Mouse (Mus musculus) neural tube, embryonic 12.5 days (tissue): ENCODE measurements at regions not wholly inside any gene's neighbourhood (a gene's known extent, or its start where the extent isn't known, plus 50 kb on each side); places are given as distances from the start of the nearest gene placed in this dataset.
"Not testable (repeated sequence)": the region's sequence is repeated elsewhere in the genome, so short reads cannot be mapped to it uniquely, and the experiment has no call there.

Source experiments
- ATAC-seq: fragments of 200-750 bp; cut with Nextera tagmentation; 2 replicates; pipeline ENCODE4 v1.8.0; 2017; ENCODE audit warnings: low read depth, mild to moderate bottlenecking, moderate TSS enrichment, moderate library complexity; ENCODE audit not compliant: low FRiP score
- H3K27ac ChIP-seq: fragments of 300-500 bp; sonication (generic); 2 replicates; pipeline ENCODE4 v1.5.1; 2016
- H3K27me3 ChIP-seq: fragments of 300-500 bp; sonication (generic); replicated peaks from 2 replicates; pipeline ENCODE4 v1.6.1; 2016; ENCODE audit warnings: mild to moderate bottlenecking
- H3K36me3 ChIP-seq: fragments of 300-500 bp; sonication (generic); 2 replicates; pipeline ENCODE4 v1.6.1; 2016; ENCODE audit warnings: mild to moderate bottlenecking
- H3K4me1 ChIP-seq: fragments of 300-500 bp; sonication (generic); 2 replicates; pipeline ENCODE4 v1.6.1; 2016
- H3K4me2 ChIP-seq: fragments of 300-500 bp; sonication (generic); replicated peaks from 2 replicates; pipeline ENCODE4 v1.6.1; 2016; ENCODE audit warnings: mild to moderate bottlenecking
- H3K4me3 ChIP-seq: fragments of 300-500 bp; sonication (generic); 2 replicates; pipeline ENCODE4 v1.5.1; 2016
- H3K9ac ChIP-seq: fragments of 300-500 bp; sonication (generic); 2 replicates; pipeline ENCODE4 v1.6.1; 2016; ENCODE audit warnings: mild to moderate bottlenecking
- H3K9me3 ChIP-seq: fragments of 300-500 bp; sonication (generic); 2 replicates; pipeline ENCODE4 v1.6.1; 2016; ENCODE audit warnings: mild to moderate bottlenecking
- WGBS: fragments of 180-500 bp; shearing (Covaris S2); methylation state at CpG from one replicate; pipeline ENCODE4 v1.1.7; 2016; 5-methylcytosine and 5-hydroxymethylcytosine counted together

GRCm38 (mm10) chr15:37099176-37099575 lies 91.6 kb upstream of the Zfp706 start:
- no peak for ATAC-seq
- no peak overlapping the region for H3K27ac ChIP-seq
- no peaks in the 10 kb centered on the region for H3K36me3 ChIP-seq
- H3K27me3 ChIP-seq = no peaks in the 10 kb centered on the region
- H3K9me3 ChIP-seq = no peaks in the 10 kb centered on the region
- 83% methylated on average over 1 of the region's 1 CpGs for WGBS
- H3K4me3 ChIP-seq = no peak overlapping the region
- no peak overlapping the region for H3K4me2 ChIP-seq
- H3K9ac ChIP-seq = no peak overlapping the region
- no peaks in the 10 kb centered on the region for H3K4me1 ChIP-seq

GRCm38 (mm10) chr15:37097426-37097825 lies 89.9 kb upstream of the Zfp706 start:
- no peaks in the 10 kb centered on the region for H3K36me3 ChIP-seq
- no peak overlapping the region for H3K27ac ChIP-seq
- no peak overlapping the region for H3K4me3 ChIP-seq
- 89% methylated on average over 7 of the region's 7 CpGs for WGBS
- no peak for ATAC-seq
- H3K4me1 ChIP-seq = no peaks in the 10 kb centered on the region
- no peak overlapping the region for H3K4me2 ChIP-seq
- no peaks in the 10 kb centered on the region for H3K27me3 ChIP-seq
- H3K9me3 ChIP-seq = no peaks in the 10 kb centered on the region
- H3K9ac ChIP-seq = no peak overlapping the region

GRCm38 (mm10) chr15:37091171-37091570 lies 83.6 kb upstream of the Zfp706 start:
- not testable (repeated sequence) for H3K27ac ChIP-seq, H3K36me3 ChIP-seq, H3K27me3 ChIP-seq, H3K4me3 ChIP-seq, ATAC-seq, H3K4me1 ChIP-seq, H3K9ac ChIP-seq, H3K9me3 ChIP-seq, H3K4me2 ChIP-seq
- WGBS = 80% methylated on average over 5 of the region's 5 CpGs

- H3K4me1 ChIP-seq = no peaks in the 10 kb centered on the region
- H3K27ac ChIP-seq = no peak overlapping the region
- no peak overlapping the region for H3K9ac ChIP-seq
- no peak for ATAC-seq
- no peaks in the 10 kb centered on the region for H3K27me3 ChIP-seq
- H3K36me3 ChIP-seq = no peaks in the 10 kb centered on the region
- 82% methylated on average over 3 of the region's 3 CpGs for WGBS
- H3K4me3 ChIP-seq = no peak overlapping the region
- no peak overlapping the region for H3K4me2 ChIP-seq
- no peaks in the 10 kb centered on the region for H3K9me3 ChIP-seq
Observed at GRCm38 (mm10) chr15:37083726-37084125, 76.2 kb upstream of the Zfp706 start.

- Histone ChIP-seq H3K4me3 (no peak overlapping the region), H3K27ac (no peak overlapping the region), H3K9ac (no peak overlapping the region), H3K4me2 (no peak overlapping the region), H3K36me3 (no peaks in the 10 kb centered on the region), H3K4me1 (no peaks in the 10 kb centered on the region), H3K9me3 (no peaks in the 10 kb centered on the region), H3K27me3 (no peaks in the 10 kb centered on the region)
- WGBS = 62% methylated on average over 2 of the region's 2 CpGs
- no peak for ATAC-seq
Observed at GRCm38 (mm10) chr15:37081836-37082235, 74.3 kb upstream of the Zfp706 start.

GRCm38 (mm10) chr15:37080931-37081330 lies 73.4 kb upstream of the Zfp706 start:
- Histone ChIP-seq H3K27ac (no peak overlapping the region), H3K36me3 (no peaks in the 10 kb centered on the region), H3K9me3 (no peaks in the 10 kb centered on the region), H3K4me1 (no peaks in the 10 kb centered on the region), H3K4me2 (no peak overlapping the region), H3K9ac (no peak overlapping the region), H3K27me3 (no peaks in the 10 kb centered on the region), H3K4me3 (no peak overlapping the region)
- 88% methylated on average over 2 of the region's 2 CpGs for WGBS
- no peak for ATAC-seq

GRCm38 (mm10) chr15:37080395-37080794 lies 72.8 kb upstream of the Zfp706 start:
- no peaks in the 10 kb centered on the region for H3K36me3 ChIP-seq
- 93% methylated on average over 4 of the region's 4 CpGs for WGBS
- H3K4me2 ChIP-seq = no peak overlapping the region
- no peak overlapping the region for H3K27ac ChIP-seq
- no peak for ATAC-seq
- H3K9me3 ChIP-seq = no peaks in the 10 kb centered on the region
- H3K27me3 ChIP-seq = no peaks in the 10 kb centered on the region
- no peak overlapping the region for H3K4me3 ChIP-seq
- H3K4me1 ChIP-seq = no peaks in the 10 kb centered on the region
- H3K9ac ChIP-seq = no peak overlapping the region

- not testable (repeated sequence) for H3K4me1 ChIP-seq, H3K9ac ChIP-seq, H3K4me3 ChIP-seq, H3K9me3 ChIP-seq, H3K27ac ChIP-seq, H3K27me3 ChIP-seq, H3K36me3 ChIP-seq, H3K4me2 ChIP-seq, ATAC-seq
- 95% methylated on average over 2 of the region's 2 CpGs for WGBS
Observed at GRCm38 (mm10) chr15:37074207-37074606, 66.6 kb upstream of the Zfp706 start.

GRCm38 (mm10) chr15:37072202-37072862 lies 64.8 kb upstream of the Zfp706 start:
- Histone ChIP-seq H3K9ac (no peak overlapping the region), H3K9me3 (no peaks in the 10 kb centered on the region), H3K36me3 (no peaks in the 10 kb centered on the region), H3K27me3 (no peaks in the 10 kb centered on the region), H3K4me3 (no peak overlapping the region), H3K27ac (no peak overlapping the region), H3K4me2 (no peak overlapping the region), H3K4me1 (no peaks in the 10 kb centered on the region)
- ATAC-seq = no peak
- WGBS = 82% methylated on average over 5 of the region's 5 CpGs

GRCm38 (mm10) chr15:37070188-37070587 lies 62.6 kb upstream of the Zfp706 start:
- ATAC-seq = no peak
- H3K36me3 ChIP-seq = no peaks in the 10 kb centered on the region
- no peak overlapping the region for H3K4me2 ChIP-seq
- 71% methylated on average over 3 of the region's 3 CpGs for WGBS
- no peak overlapping the region for H3K4me3 ChIP-seq
- no peak overlapping the region for H3K27ac ChIP-seq
- H3K27me3 ChIP-seq = no peaks in the 10 kb centered on the region
- H3K9ac ChIP-seq = no peak overlapping the region
- H3K9me3 ChIP-seq = no peaks in the 10 kb centered on the region
- H3K4me1 ChIP-seq = 0 out of 2 replicates have a peak, but pooled peaks cover 4% of the 10 kb centered on the region

GRCm38 (mm10) chr15:37067326-37067725 lies 59.8 kb upstream of the Zfp706 start:
- Histone ChIP-seq H3K4me1 (0 out of 2 replicates have a peak, but pooled peaks cover 4% of the 10 kb centered on the region), H3K27me3 (no peaks in the 10 kb centered on the region), H3K4me3 (no peak overlapping the region), H3K36me3 (no peaks in the 10 kb centered on the region), H3K4me2 (no peak overlapping the region), H3K9ac (no peak overlapping the region), H3K9me3 (no peaks in the 10 kb centered on the region), H3K27ac (no peak overlapping the region)
- 88% methylated on average over 4 of the region's 4 CpGs for WGBS
- no peak for ATAC-seq

GRCm38 (mm10) chr15:37065926-37066550 lies 58.5 kb upstream of the Zfp706 start:
- ATAC-seq = no peak
- no peaks in the 10 kb centered on the region for H3K9me3 ChIP-seq
- 0 out of 2 replicates have a peak, but pooled peaks cover 4% of the 10 kb centered on the region for H3K4me1 ChIP-seq
- no peak overlapping the region for H3K4me2 ChIP-seq
- H3K27me3 ChIP-seq = no peaks in the 10 kb centered on the region
- H3K27ac ChIP-seq = no peak overlapping the region
- no peaks in the 10 kb centered on the region for H3K36me3 ChIP-seq
- no peak overlapping the region for H3K4me3 ChIP-seq
- no peak overlapping the region for H3K9ac ChIP-seq
- WGBS = 88% methylated on average over 9 of the region's 9 CpGs

- H3K9ac ChIP-seq = no peak overlapping the region
- H3K36me3 ChIP-seq = no peaks in the 10 kb centered on the region
- H3K4me3 ChIP-seq = no peak overlapping the region
- H3K27me3 ChIP-seq = no peaks in the 10 kb centered on the region
- H3K27ac ChIP-seq = no peak overlapping the region
- no peak for ATAC-seq
- H3K4me1 ChIP-seq = 0 out of 2 replicates have a peak, but pooled peaks cover 4% of the 10 kb centered on the region
- H3K9me3 ChIP-seq = no peaks in the 10 kb centered on the region
- 67% methylated on average over 6 of the region's 6 CpGs for WGBS
- H3K4me2 ChIP-seq = no peak overlapping the region
Observed at GRCm38 (mm10) chr15:37065408-37065807, 57.8 kb upstream of the Zfp706 start.
